Mouse (Mus musculus) left cerebral cortex, adult 9 months (tissue): Measurements from ENCODE around the gene N4bp3.
"Not testable (repeated sequence)": the region's sequence is repeated elsewhere in the genome, so short reads cannot be mapped to it uniquely, and the experiment has no call there.

ENCODE experiments used
- DNase-seq, 2 experiments: peaks; one replicate each; pipeline ENCODE4 v3.0.0; 2022; ENCODE audit warnings: low spot score in 2 of 2

The N4bp3 gene

GRCm38 (mm10) chr11:51629651-51630314 lies 20.9 kb downstream of the N4bp3 start:
- DNase-seq = peak; percentile 64 to 74

GRCm38 (mm10) chr11:51627907-51628306 lies 22.7 kb downstream of the N4bp3 start:
- no peak for DNase-seq

- DNase-seq = peak in 1 of 2 experiments; percentile 60
Measured at GRCm38 (mm10) chr11:51627425-51627824, 23.2 kb downstream of the N4bp3 start.

- DNase-seq = no peak
Measured at GRCm38 (mm10) chr11:51625187-51625820, 25.3 kb downstream of the N4bp3 start.

GRCm38 (mm10) chr11:51622971-51623491 lies 27.6 kb downstream of the N4bp3 start:
- peak; percentile 87 to 91 for DNase-seq

- DNase-seq = no peak
Measured at GRCm38 (mm10) chr11:51621776-51622175, 28.9 kb downstream of the N4bp3 start.

GRCm38 (mm10) chr11:51620084-51620483 lies 30.6 kb downstream of the N4bp3 start:
- DNase-seq = no peak

- peak; percentile 93 to 97 for DNase-seq
Measured at GRCm38 (mm10) chr11:51619409-51620060, 31.1 kb downstream of the N4bp3 start, which contains the start of gene Nhp2. Nhp2 (plus strand) TSS chr11:51619735.

- DNase-seq = no peak
Measured at GRCm38 (mm10) chr11:51618894-51619408, 31.7 kb downstream of the N4bp3 start.

GRCm38 (mm10) chr11:51617693-51618092 lies 32.9 kb downstream of the N4bp3 start:
- DNase-seq = peak in 1 of 2 experiments; percentile 80

- not testable (repeated sequence) for DNase-seq
Measured at GRCm38 (mm10) chr11:51616113-51616512, 34.5 kb downstream of the N4bp3 start.

- DNase-seq = no peak
Measured at GRCm38 (mm10) chr11:51615601-51616000, 35.0 kb downstream of the N4bp3 start.

- no peak for DNase-seq
Measured at GRCm38 (mm10) chr11:51615129-51615528, 35.5 kb downstream of the N4bp3 start.

- no peak for DNase-seq
Measured at GRCm38 (mm10) chr11:51614256-51614655, 36.4 kb downstream of the N4bp3 start.

GRCm38 (mm10) chr11:51609940-51610339 lies 40.7 kb downstream of the N4bp3 start:
- not testable (repeated sequence) for DNase-seq

GRCm38 (mm10) chr11:51609266-51609909 lies 41.3 kb downstream of the N4bp3 start:
- DNase-seq = no peak

- no peak for DNase-seq
Measured at GRCm38 (mm10) chr11:51607096-51607738, 43.4 kb downstream of the N4bp3 start.

- peak; percentile 93 to 99 for DNase-seq
Measured at GRCm38 (mm10) chr11:51606447-51607095, 44.1 kb downstream of the N4bp3 start, which contains the start of gene Hnrnpab. Hnrnpab (minus strand) TSS chr11:51606847.

GRCm38 (mm10) chr11:51605602-51606446 lies 44.8 kb downstream of the N4bp3 start:
- DNase-seq = peak in 1 of 2 experiments; percentile 72

- DNase-seq = no peak
Measured at GRCm38 (mm10) chr11:51602253-51602652, 48.4 kb downstream of the N4bp3 start.
